24 mouse cellular contexts compared by ENCODE assay signal in genomic region chr8:128648071-128648470, GRCm38 (mm10). TPM values are rescaled to one million over a fixed set of nuclear protein-coding genes. Genes with fewer than 3 reads are reported as not detected.
DNase-seq lines count a peak whose midpoint lies in the region; ATAC-seq and TF ChIP-seq lines count a peak whose summit lies in the region.
"Had no signal": no experiment of that assay in that cellular context is flagged by ENCODE, and none has a peak within 500 bp of the region (broad histone marks: within the 10 kb centered on the region; RNA-seq: fewer than 3 reads in every experiment).

No protein-coding gene starts in this region.

- peak; percentile 34 for DNase-seq in lung, postnatal 36 days
- no peak for DNase-seq in lung, postnatal 10 days
- DNase-seq in Patski (ENCODE audit: low read depth, low spot score), result peak; percentile 43
- DNase-seq in adrenal gland, postnatal 14 days, result peak; percentile 54
- no peak for DNase-seq in forebrain, postnatal 0 days
- DNase-seq in left cerebral cortex, postnatal 14 days (ENCODE audit: low spot score in 2 of 2), result no peak
- DNase-seq in thymus, adult 2 months, result no peak
- DNase-seq: cerebellum, adult 11-12 months; cerebellum, postnatal 14 days; gastrocnemius, postnatal 10 days; layer of hippocampus, adult 9-11 months; liver, embryonic 13.5 days; lung, adult 2 months; right cerebral cortex, adult 18-20 months; right cerebral cortex, postnatal 4 days; thymus, postnatal 4 days had no signal

- POLR2A ChIA-PET in Patski (lab: Charles Lee), result no interaction called here

- in situ Hi-C loops in Patski (cut with MboI; ENCODE audit: low pct_unique_long_range_greater_than_20kb), result no loop called here

- H3K4me2 ChIP-seq in forebrain, postnatal 0 days (ENCODE audit: low read depth), result no peak overlapping the region
- H3K4me2 ChIP-seq: forebrain, embryonic 15.5 days; hindbrain, embryonic 15.5 days; kidney, embryonic 15.5 days; liver, embryonic 13.5 days; midbrain, embryonic 15.5 days; neural tube, embryonic 13.5 days had no signal

- ATAC-seq in Patski, result no peak
- no peak for ATAC-seq in forebrain, postnatal 0 days
- ATAC-seq: forebrain, embryonic 15.5 days; midbrain, embryonic 15.5 days had no signal

- no peak overlapping the region for H3K9ac ChIP-seq in forebrain, postnatal 0 days
- H3K9ac ChIP-seq: forebrain, embryonic 15.5 days; hindbrain, embryonic 15.5 days; kidney, embryonic 15.5 days; liver, embryonic 13.5 days; midbrain, embryonic 15.5 days; neural tube, embryonic 13.5 days had no signal

- intact Hi-C loops in left cerebral cortex, postnatal 14 days (cut with DNase I), result no loop called here

- no peak overlapping the region for H3K27ac ChIP-seq in forebrain, postnatal 0 days (ENCODE audit: low read depth, low read length)
- H3K27ac ChIP-seq in thymus, adult 2 months (ENCODE audit: control insufficient read depth, insufficient read depth, low read length), result no peak overlapping the region
- H3K27ac ChIP-seq: forebrain, embryonic 15.5 days; heart, embryonic 10.5 days; hindbrain, embryonic 15.5 days; kidney, embryonic 15.5 days; liver, embryonic 13.5 days; macrophage; midbrain, embryonic 15.5 days; neural tube, embryonic 13.5 days had no signal

- no peaks in the 10 kb centered on the region for H3K4me1 ChIP-seq in forebrain, postnatal 0 days (ENCODE audit: insufficient read depth)
- no peaks in the 10 kb centered on the region for H3K4me1 ChIP-seq in thymus, adult 2 months (replicated peaks; ENCODE audit: control insufficient read depth, insufficient read depth, low read length)
- H3K4me1 ChIP-seq: forebrain, embryonic 15.5 days; heart, embryonic 10.5 days; hindbrain, embryonic 15.5 days; kidney, embryonic 15.5 days; midbrain, embryonic 15.5 days; neural tube, embryonic 13.5 days had no signal

- no peaks in the 10 kb centered on the region for H3K27me3 ChIP-seq in Patski
- no peaks in the 10 kb centered on the region; the same call in 1 of the 2 replicates for H3K27me3 ChIP-seq in forebrain, postnatal 0 days (ENCODE audit: insufficient read depth, low read length)
- H3K27me3 ChIP-seq in thymus, adult 2 months (ENCODE audit: control insufficient read depth, insufficient read depth, low read length), result no peaks in the 10 kb centered on the region
- H3K27me3 ChIP-seq: forebrain, embryonic 15.5 days; hindbrain, embryonic 15.5 days; kidney, embryonic 15.5 days; liver, embryonic 13.5 days; midbrain, embryonic 15.5 days; neural tube, embryonic 13.5 days had no signal

- CTCF ChIA-PET in Patski (lab: Charles Lee), result interaction anchor here (12.6 kb wide), 1 partner anchor 62 kb away, joined by 155 read pairs; no protein-coding TSS in a partner anchor

- H3K9me3 ChIP-seq in forebrain, postnatal 0 days (ENCODE audit: low read length), result no peaks in the 10 kb centered on the region
- H3K9me3 ChIP-seq: forebrain, embryonic 15.5 days; heart, embryonic 10.5 days; hindbrain, embryonic 15.5 days; kidney, embryonic 15.5 days; liver, embryonic 13.5 days; midbrain, embryonic 15.5 days; neural tube, embryonic 13.5 days had no signal

- TF ChIP-seq CTCF in Patski (IDR thresholded peaks at IDR 0.05), result peak; percentile 27
- no peak for TF ChIP-seq CTCF in forebrain, postnatal 0 days (IDR thresholded peaks at IDR 0.05; ENCODE audit: low read depth)
- TF ChIP-seq CTCF in thymus, adult 2 months (IDR thresholded peaks at IDR 0.05; ENCODE audit: borderline replicate concordance, control insufficient read depth, extremely low read depth, insufficient read depth, low read length, poor library complexity), result no peak

- no peak for TF ChIP-seq POLR2A in thymus, adult 2 months (IDR thresholded peaks at IDR 0.05; ENCODE audit: control insufficient read depth, extremely low read depth, insufficient read depth, low read length, poor library complexity)

- H3K4me3 ChIP-seq in forebrain, postnatal 0 days (ENCODE audit: low read depth, low read length), result no peak overlapping the region
- no peak overlapping the region for H3K4me3 ChIP-seq in thymus, adult 2 months (ENCODE audit: control insufficient read depth, insufficient read depth, low read length)
- H3K4me3 ChIP-seq: erythroblast, embryonic 14.5 days; forebrain, embryonic 15.5 days; heart, embryonic 10.5 days; hindbrain, embryonic 15.5 days; kidney, embryonic 15.5 days; liver, embryonic 13.5 days; midbrain, embryonic 15.5 days; neural tube, embryonic 13.5 days had no signal

- no peaks in the 10 kb centered on the region for H3K36me3 ChIP-seq in forebrain, postnatal 0 days (ENCODE audit: insufficient read depth)
- H3K36me3 ChIP-seq in thymus, adult 2 months (ENCODE audit: control insufficient read depth, insufficient read depth, low read length), result no peaks in the 10 kb centered on the region
- H3K36me3 ChIP-seq: forebrain, embryonic 15.5 days; heart, embryonic 10.5 days; hindbrain, embryonic 15.5 days; kidney, embryonic 15.5 days; liver, embryonic 13.5 days; midbrain, embryonic 15.5 days; neural tube, embryonic 13.5 days had no signal

RNA-seq across cellular contexts. Expression of gene Itgb1, which starts 37.4 kb away (rescaled TPM):
- polyA plus RNA-seq in Patski (2021), result 916 TPM
- 269 and 279 TPM in 2 replicates for total RNA-seq in adrenal gland, postnatal 14 days (2021)
- total RNA-seq in forebrain, postnatal 0 days (2014; rRNA removed), result 56.7 and 82.3 TPM in 2 replicates
- 55.6 and 61.5 TPM in 2 replicates for polyA plus RNA-seq in forebrain, postnatal 0 days (2015; fragmentation: Nextera tagmentation; extraction: Ambion mirVana)
- total RNA-seq in left cerebral cortex, postnatal 14 days (2021), result 10 to 100 TPM; 79.2 to 81.9 TPM
- polyA plus RNA-seq in thymus, adult 2 months (2012; rRNA removed), result 29.3 and 30.6 TPM in 2 replicates

Comparison
In these comparisons a context has a peak if more than half of its experiments do, and no peak if none do; other contexts are left out.
1. DNase-seq: peak in lung, postnatal 36 days (single experiment), Patski (single experiment) and adrenal gland, postnatal 14 days (single experiment); none in lung, postnatal 10 days (single experiment), forebrain, postnatal 0 days (single experiment), left cerebral cortex, postnatal 14 days (0 of 2) and thymus, adult 2 months (single experiment).